Mouse (Mus musculus): ENCODE measurements at regions not wholly inside any gene's neighbourhood (a gene's known extent, or its start where the extent isn't known, plus 50 kb on each side); places are given as distances from the start of the nearest gene placed in this dataset.

DNA sequence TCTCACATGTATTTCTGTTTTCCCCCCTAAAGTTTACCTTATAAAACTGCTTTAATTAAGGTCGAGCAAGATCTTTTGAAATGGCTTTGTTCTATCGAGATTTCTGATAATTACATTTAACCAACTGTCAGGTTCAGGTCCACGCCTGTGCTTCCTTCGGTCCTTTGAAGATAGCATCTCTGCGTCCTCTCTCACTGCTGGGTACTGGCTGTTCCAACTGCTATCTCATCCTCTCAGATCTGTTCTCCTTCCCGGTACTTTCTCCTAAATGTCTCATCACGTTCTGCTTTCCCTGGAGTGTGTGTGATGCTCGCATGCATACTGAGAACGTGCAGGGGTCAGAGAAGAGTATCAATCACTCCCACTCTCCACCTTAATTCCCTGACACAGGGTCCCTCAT lies 125.8 kb upstream of the A230072I06Rik start:
- DNase-seq: no peak

DNA sequence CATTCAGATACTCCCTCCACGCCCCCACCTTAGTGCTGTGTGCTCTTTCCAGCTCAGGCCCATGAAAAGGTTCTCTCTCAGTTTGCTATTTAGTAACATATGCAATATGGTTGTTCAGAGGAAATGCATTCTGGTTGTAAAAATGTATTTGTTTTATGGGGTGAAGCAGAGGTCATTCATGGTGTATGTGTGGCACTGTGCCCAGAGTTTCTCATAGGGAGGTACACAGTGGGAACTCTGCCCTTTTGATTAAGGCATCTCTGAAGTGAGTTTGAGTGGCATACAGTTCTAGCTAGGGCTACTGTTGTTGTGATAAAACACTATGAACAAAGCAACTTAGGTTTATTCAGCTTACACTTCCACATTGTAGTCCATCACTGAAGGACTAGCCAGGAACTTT lies 121.7 kb upstream of the A230072I06Rik start:
- no peak for DNase-seq

DNA sequence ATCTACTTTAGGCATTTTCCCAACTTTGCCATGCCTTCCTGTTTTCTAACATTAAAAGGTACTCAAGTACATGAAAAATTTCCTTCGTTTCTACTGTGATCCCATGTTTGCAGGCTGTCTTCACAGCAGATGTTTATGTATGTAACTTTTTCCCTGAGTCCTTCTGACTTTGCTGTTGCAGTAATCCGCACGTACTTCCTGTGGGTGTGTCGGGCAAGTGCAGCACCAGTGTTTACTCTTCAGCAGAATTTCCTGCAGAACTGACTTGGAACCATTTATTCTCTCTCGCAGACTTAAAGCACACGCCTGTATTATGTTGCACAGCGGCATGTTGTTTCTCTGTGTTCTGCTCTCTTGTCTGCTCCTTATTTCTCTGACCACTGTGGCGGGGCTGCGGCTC lies 120.4 kb upstream of the A230072I06Rik start:
- DNase-seq: no peak

DNA sequence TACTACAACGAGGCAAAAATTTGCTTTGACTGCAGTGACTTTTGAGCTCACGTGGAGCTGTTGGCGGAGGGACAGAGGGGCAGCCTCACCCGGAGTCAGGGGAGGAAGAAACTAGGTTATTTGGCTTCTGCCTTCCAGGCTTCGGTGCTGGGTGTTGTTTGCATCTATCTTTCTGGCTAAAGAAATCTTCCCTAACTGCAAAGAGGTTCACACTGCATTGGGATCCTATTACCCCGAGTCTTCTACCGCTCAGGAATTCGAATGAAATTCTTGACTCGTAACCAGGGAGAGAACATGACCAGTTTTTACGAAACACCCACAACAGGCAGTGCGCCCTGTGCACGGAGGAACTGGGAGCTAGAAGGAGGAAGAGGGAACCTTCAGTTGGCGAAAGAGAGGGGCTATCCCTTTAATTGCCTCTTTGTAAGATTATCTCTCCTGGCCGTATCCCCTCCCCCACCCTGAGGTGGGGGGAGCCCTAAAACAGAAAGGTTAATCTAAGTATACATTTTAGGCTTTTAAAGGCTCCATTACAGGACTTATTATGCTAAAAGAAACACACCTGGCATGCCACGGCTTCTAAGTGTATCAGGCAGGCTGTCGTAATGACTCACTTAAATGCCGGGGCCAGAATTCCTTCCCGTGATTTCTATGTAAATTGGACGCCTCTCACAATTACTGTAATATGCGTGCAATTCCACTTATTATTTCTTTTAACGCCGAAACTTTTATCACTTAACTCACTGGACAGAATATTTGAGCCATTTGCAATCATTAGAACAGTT lies 115.5 kb upstream of the A230072I06Rik start:
- no peak for DNase-seq

DNA sequence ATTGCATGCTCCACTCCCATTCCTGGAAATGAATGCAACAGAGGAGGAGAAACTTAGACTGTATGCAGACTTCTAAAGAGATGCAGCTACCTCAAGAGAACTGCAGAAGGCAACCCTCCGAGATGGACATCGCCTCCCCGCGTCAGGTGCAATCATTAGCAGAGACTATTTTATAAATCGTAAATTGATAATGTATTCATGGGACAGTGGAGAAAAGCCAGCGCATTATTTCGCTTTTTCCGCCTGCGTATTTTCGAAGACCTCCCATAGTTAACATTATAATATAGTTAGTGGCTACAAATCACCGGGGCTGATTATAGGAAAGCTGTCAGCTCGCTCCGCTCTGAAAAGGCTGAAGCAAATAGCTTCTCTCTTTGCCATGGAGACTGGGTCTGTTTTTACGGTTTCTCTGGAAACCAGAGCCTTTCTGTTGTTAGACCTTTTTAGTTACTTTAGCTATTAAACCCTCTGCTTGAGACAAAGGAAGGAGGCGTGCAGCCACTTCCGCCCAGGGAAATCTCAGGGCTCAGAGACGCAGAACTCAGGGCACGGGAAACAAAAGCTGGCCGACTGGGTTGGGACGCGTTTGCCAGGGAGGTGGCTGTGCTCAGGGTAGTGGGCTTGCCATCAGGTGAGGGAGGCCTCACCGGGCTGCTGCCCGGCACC lies 113.0 kb upstream of the A230072I06Rik start:
- no peak for DNase-seq

DNA sequence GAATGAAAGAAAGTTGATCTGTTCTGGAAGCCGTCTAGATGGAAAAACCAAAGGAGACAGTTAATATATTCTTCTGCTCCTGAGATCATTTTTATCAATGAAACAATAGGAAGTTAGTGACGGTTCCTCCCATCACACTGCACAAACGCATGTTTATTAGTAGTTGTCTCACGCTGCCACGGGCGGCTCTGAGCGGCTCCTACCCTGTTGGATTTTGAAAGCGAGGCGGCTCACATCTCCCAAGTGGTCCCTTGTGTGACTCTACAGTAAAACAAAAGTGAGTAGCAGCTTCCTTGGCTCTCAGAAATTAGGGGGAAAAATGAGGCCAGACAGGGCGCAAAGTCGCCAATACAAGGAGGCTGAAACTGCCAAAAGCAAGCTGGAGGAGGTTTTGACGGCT lies 106.8 kb upstream of the A230072I06Rik start:
- DNase-seq: no peak

DNA sequence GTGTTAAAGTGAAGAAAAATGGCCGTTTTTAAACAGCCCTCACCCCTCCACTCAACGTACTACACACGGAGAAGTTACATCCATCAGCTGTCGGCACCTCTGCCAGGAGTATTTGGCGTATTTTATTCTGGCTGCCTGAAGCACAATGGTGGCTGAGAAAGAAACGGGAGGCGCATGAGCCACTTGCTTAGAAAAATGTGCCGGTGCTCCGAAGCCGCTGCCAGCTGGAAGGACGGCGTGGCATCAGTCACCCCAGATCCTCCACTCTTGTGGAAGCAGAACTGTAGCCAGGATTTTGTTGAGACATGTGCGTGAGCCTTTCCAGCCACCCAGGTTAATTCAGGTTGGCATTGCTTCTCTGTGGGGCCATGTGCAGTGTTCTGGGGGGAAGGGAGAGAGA lies 103.1 kb upstream of the A230072I06Rik start:
- no peak for DNase-seq

DNA sequence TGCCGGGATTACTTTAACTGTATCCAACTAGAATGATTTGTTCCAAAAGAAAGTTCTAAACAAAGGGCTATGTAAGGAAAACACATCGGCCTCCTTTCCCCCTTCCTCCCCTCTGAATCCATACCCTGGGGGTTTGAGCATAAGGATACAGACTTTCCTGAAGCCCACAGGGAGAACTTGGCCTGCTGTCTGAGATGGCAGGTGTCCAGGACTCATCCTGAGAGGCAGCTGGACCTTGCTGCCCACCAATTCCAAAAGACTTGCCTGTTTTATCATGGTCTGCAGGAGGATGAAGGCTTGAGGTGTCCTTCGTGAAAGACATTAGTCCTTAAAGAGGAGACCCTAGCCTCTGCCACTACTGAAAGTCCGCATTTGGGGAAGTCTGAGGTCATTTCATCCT lies 94.0 kb upstream of the A230072I06Rik start:
- no peak for DNase-seq

DNA sequence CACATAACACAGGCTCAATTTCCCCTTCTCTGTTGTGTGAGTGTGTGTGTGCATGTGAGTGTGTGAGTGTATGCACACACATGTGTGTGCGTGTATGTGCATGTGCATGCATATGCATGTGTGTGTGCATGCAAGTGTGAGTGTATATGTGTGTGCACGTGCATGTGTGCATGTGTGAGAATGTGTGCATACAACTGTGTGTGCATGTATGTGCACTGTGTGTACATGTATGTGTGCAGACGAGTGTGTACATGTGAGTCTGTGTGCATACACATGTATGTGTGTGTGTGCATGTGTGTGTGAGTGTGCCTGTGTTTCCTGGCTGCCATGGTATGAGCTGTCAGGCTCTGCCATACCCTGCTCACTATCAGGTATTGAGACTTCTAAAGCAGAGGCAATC lies 91.3 kb upstream of the A230072I06Rik start:
- DNase-seq: no peak

DNA sequence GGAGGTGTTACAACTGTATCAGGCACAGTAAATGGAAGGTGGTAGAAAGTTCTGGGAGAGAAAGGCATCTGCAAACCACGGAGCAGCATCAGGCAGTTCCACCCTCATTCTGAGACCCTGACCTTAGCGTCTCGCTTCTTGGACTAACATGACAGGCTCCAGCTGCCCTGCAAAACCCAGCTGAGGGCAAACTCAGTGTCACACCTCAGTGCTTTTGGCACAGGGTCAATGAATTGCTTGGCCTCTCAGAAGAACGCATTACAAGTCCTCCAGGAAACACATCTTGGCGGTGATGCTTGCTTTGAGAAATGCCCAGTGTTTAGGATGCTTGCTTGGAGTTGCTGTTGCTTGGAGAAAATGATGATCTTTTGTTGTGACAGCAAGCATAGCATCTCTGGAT lies 90.2 kb upstream of the A230072I06Rik start:
- no peak for DNase-seq

DNA sequence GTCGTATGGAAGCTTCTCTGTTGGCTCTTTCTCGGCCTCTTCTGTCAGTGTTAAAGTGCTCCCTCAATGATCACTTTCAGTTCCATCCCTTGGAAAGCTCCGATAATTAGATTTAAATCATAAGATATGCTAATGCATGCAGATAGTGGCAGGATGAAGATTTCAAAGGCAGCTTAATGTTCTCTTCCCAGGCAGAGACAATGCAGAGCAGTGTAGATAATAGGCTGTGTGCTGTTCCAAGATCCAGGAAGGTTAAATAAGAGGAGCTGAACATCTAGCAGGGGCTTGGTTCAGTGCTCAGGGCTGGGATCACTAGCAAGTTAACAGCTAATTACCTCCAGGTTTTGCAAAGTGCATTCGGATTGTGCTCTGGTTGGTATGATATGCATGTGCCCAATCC lies 89.7 kb upstream of the A230072I06Rik start:
- no peak for DNase-seq

DNA sequence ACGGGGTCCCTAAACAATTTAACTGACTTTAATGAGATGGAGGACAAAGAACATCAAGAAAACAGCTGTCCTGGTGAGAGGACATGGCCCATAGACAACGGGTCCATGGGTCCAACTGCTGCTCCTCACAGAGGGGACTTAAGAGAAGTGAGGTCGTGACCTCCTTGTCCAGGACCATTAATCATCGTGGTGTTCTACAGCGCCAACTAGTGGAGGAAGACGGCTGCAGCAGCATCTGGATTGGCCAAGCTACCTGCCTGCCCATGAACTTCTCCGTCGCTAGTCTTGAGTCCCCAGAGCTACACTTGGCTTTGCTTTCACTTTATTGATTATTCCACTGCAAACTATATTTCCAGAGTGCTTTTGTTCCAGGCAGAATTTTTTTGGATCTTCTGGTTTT lies 86.6 kb upstream of the A230072I06Rik start:
- DNase-seq: peak in 1 of 2 experiments; percentile 4

DNA sequence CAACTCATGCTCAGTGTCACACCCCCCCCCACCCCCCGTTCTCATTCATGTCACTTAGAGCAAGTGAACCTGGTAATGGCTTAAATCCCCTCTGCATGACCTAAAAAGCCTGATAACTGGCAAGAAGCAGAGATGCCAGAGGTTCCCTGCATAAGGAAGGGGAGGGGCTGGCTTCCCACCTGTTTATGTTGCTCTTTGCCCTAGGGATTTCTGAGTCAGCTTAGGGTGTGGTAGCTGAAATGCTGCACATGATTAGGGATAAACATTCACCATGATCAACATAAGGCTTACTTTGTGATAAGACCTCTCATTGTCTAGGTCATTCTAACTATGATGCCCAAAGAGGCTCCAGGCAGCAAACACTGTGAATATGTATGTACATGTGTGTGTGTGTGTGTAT lies 72.7 kb upstream of the A230072I06Rik start:
- no peak for DNase-seq

DNA sequence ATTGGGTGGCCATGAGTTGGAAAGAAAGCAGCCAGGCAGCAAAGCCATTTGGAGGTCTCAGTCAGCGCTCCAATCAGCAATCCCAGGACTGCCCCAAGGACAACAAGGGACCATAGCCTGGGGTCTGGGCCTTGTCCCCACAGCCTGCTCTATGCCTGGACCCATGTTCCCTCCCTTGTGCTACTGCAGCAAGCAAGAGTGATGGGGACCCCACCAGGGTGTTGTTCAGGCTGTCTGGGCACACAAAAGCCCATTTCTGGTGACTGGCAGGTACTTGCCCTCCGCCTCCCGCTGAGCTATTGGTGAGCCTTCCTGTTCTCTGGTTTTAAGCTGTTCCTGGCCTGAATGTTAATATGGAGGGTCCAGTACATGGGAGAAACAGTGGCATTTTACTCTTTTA lies 71.2 kb upstream of the A230072I06Rik start:
- DNase-seq: no peak

DNA sequence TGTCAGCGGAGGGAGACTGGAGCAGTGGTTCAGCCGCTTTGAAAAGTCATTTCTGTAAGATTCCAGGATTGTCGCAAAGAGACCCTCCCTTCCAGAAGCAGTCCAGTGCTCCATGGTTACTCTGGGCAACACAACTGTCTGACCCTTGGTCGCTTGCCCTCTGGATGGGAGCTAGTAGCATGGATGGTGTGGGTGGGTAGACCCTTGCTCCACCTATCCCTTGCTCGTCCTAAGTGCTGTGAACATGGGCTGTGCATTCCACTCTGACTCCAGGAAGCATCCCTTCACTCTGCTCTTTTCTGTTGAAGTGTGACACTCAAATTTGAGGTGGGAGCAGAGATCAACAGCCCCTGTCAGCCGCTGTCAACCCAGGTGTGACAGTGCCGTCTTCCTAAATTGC lies 64.8 kb upstream of the A230072I06Rik start:
- no peak for DNase-seq

DNA sequence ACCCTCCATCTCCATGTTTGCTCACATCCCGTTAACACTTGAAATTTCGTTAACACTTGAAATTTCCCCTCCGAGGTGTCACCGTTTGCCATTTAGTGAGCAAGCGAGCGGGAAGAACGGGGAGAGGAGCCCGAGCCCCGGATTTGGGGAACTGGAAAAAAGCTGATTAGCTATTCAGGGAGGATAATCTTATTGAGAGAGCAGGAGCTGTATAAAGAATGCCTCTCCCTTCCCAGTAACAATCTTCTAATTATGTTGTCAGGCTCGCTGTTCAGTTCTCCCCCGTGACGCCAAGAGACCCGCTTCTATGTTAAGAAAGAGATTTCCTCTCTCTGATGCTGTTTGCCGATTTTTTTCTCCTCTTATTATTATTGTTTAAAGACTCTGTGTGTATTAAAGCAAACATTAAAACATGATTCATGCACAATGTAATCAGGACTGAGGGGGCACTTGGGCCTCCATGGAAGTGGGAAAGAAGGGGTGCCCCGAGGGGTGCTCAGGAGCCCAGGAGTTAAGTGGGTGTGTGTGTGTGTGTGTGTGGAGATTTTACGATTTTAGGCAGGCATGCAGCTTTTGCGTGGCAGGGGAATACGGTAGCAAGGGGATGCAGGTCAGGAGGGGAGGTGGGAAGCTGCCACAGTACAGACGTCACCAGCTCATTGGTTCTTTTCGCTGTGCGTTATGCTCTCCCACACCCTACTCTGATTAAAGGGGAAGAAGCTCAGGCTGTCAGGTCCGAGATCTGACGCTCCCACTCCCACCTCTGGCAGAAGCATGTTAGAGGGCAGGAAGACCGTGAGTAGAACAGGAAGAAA lies 64.2 kb upstream of the A230072I06Rik start:
- no peak for DNase-seq

DNA sequence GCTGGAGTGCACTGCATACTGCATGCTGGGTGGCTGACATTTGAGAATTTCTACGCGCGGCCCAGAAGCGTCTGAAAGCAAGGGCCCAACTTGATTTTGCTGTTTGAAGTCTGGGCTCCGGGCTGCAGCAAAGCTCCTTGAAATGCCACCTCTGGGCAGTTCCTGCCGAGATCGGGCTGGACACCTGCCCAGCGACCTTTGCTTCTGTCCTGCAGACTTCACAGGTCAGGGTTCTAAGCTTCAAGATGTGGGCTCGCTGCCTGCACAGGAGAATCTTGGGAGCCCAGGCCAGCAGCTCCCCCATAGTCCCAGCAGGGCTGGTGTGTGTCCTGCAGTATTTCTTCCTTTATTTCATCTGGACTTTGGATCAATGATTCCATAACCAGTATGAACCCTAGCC lies 57.1 kb upstream of the A230072I06Rik start:
- no peak for DNase-seq

DNA sequence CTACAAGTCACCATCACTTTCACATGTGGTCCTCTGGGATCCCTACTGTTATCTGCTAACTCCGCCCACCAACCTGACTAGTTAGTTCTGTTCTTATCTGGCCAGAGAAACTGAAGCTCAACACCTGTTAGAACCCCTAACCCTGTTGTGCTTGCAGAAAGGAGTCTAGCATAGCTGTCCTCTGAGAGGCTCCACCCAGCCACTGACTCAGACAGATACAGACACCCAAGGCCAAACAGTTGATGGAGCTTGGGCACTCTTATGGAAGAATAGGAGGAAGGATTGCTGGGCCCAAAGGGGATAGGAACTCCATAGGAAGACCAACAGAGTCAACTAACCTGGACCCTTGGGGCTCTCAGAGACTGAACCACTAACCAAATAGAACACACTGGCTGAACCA lies 55.2 kb upstream of the A230072I06Rik start:
- no peak for DNase-seq
